Mouse (Mus musculus) hindbrain, embryonic 13.5 days (tissue): ENCODE results near the gene Metap2. TPM values are rescaled to one million over a fixed set of nuclear protein-coding genes. Genes with fewer than 3 reads are reported as not detected.
A peak's percentile ranks its signal among the peaks of the same experiment; 100 is the strongest.

Source experiments
- ATAC-seq: fragments of 200-750 bp; cut with Nextera tagmentation; 2 replicates; pipeline ENCODE4 v1.8.0; 2017; ENCODE audit warnings: moderate TSS enrichment; ENCODE audit not compliant: low FRiP score
- H3K27ac ChIP-seq: fragments of 300-500 bp; sonication (generic); 2 replicates; pipeline ENCODE4 v1.5.1; 2015; ENCODE audit warnings: inconsistent platforms, mild to moderate bottlenecking, moderate library complexity
- H3K27me3 ChIP-seq: fragments of 300-500 bp; sonication (generic); 2 replicates; pipeline ENCODE4 v1.6.1; 2015; ENCODE audit warnings: mild to moderate bottlenecking, inconsistent platforms
- H3K36me3 ChIP-seq: fragments of 300-500 bp; sonication (generic); 2 replicates; pipeline ENCODE4 v1.6.1; 2015; ENCODE audit warnings: mild to moderate bottlenecking, inconsistent platforms
- H3K4me1 ChIP-seq: fragments of 300-500 bp; sonication (generic); replicated peaks from 2 replicates; pipeline ENCODE4 v1.6.1; 2015; ENCODE audit warnings: inconsistent platforms
- H3K4me2 ChIP-seq: fragments of 300-500 bp; sonication (generic); 2 replicates; pipeline ENCODE4 v1.6.1; 2015; ENCODE audit warnings: inconsistent platforms, mild to moderate bottlenecking, moderate library complexity
- H3K4me3 ChIP-seq: fragments of 300-500 bp; sonication (generic); 2 replicates; pipeline ENCODE4 v1.5.1; 2015; ENCODE audit warnings: mild to moderate bottlenecking, inconsistent platforms
- H3K9ac ChIP-seq: fragments of 300-500 bp; sonication (generic); 2 replicates; pipeline ENCODE4 v1.6.1; 2015; ENCODE audit warnings: mild to moderate bottlenecking, inconsistent platforms
- H3K9me3 ChIP-seq: fragments of 300-500 bp; sonication (generic); 2 replicates; pipeline ENCODE4 v1.6.1; 2016; ENCODE audit warnings: inconsistent platforms
- WGBS: fragments of 180-500 bp; shearing (Covaris S2); methylation state at CpG from one replicate; pipeline ENCODE4 v1.1.7; 2015; 5-methylcytosine and 5-hydroxymethylcytosine counted together
- polyA plus RNA-seq: library from polyadenylated mRNA; unstranded; fragments of >200 nt; fragmentation: Nextera tagmentation; extraction: Ambion mirVana; gene quantifications from 2 replicates; pipeline ENCODE4 v1.2.1, GENCODE M21; 2015

The Metap2 gene
- polyA plus RNA-seq, 1 experiment from 2014 or later, result 184 TPM

GRCm38 (mm10) chr10:93909015-93909414, 12.1 kb upstream of the Metap2 start:
- 100% methylated on average over 1 of the region's 1 CpGs for WGBS
- no peak overlapping the region for H3K9ac ChIP-seq
- no peak overlapping the region for H3K4me3 ChIP-seq
- no peaks in the 10 kb centered on the region for H3K4me1 ChIP-seq
- H3K27me3 ChIP-seq, result no peaks in the 10 kb centered on the region
- H3K4me2 ChIP-seq, result no peak overlapping the region
- H3K9me3 ChIP-seq, result no peaks in the 10 kb centered on the region
- H3K36me3 ChIP-seq, result no peaks in the 10 kb centered on the region
- no peak overlapping the region for H3K27ac ChIP-seq
- no peak for ATAC-seq

GRCm38 (mm10) chr10:93908540-93908939, 11.6 kb upstream of the Metap2 start:
- Histone ChIP-seq H3K9me3 (no peaks in the 10 kb centered on the region), H3K27ac (no peak overlapping the region), H3K36me3 (no peaks in the 10 kb centered on the region), H3K4me1 (no peaks in the 10 kb centered on the region), H3K27me3 (no peaks in the 10 kb centered on the region), H3K4me2 (no peak overlapping the region), H3K9ac (no peak overlapping the region), H3K4me3 (no peak overlapping the region)
- 96% methylated on average over 7 of the region's 7 CpGs for WGBS
- no peak for ATAC-seq

- Histone ChIP-seq H3K9me3 (no peaks in the 10 kb centered on the region), H3K9ac (no peak overlapping the region), H3K27ac (no peak overlapping the region), H3K4me2 (no peak overlapping the region), H3K36me3 (no peaks in the 10 kb centered on the region), H3K4me3 (no peak overlapping the region), H3K4me1 (no peaks in the 10 kb centered on the region), H3K27me3 (no peaks in the 10 kb centered on the region)
- no peak for ATAC-seq
- 63% methylated on average over 10 of the region's 10 CpGs for WGBS
Observed at GRCm38 (mm10) chr10:93907376-93907775, 10.5 kb upstream of the Metap2 start.

- Histone ChIP-seq H3K4me1 (no peaks in the 10 kb centered on the region), H3K4me2 (no peak overlapping the region), H3K36me3 (no peaks in the 10 kb centered on the region), H3K9me3 (no peaks in the 10 kb centered on the region), H3K9ac (no peak overlapping the region), H3K4me3 (no peak overlapping the region), H3K27ac (no peak overlapping the region), H3K27me3 (no peaks in the 10 kb centered on the region)
- 91% methylated on average over 11 of the region's 11 CpGs for WGBS
- ATAC-seq, result no peak
Observed at GRCm38 (mm10) chr10:93899907-93900306, 3.0 kb upstream of the Metap2 start.

GRCm38 (mm10) chr10:93899303-93899702, 2.4 kb upstream of the Metap2 start:
- ATAC-seq, result no peak
- Histone ChIP-seq H3K27ac (no peak overlapping the region), H3K9ac (no peak overlapping the region), H3K4me3 (no peak overlapping the region), H3K27me3 (no peaks in the 10 kb centered on the region), H3K4me2 (no peak overlapping the region), H3K9me3 (no peaks in the 10 kb centered on the region), H3K4me1 (no peaks in the 10 kb centered on the region), H3K36me3 (no peaks in the 10 kb centered on the region)
- WGBS, result 61% methylated on average over 2 of the region's 2 CpGs

GRCm38 (mm10) chr10:93892551-93892950, 4.3 kb downstream of the Metap2 start:
- Histone ChIP-seq H3K4me1 (peaks cover 14% of the 10 kb centered on the region), H3K36me3 (no peaks in the 10 kb centered on the region), H3K27me3 (no peaks in the 10 kb centered on the region), H3K4me3 (no peak overlapping the region), H3K9ac (no peak overlapping the region), H3K4me2 (no peak overlapping the region), H3K27ac (no peak overlapping the region), H3K9me3 (no peaks in the 10 kb centered on the region)
- no peak for ATAC-seq
- 92% methylated on average over 4 of the region's 4 CpGs for WGBS

- Histone ChIP-seq H3K4me2 (no peak overlapping the region), H3K4me3 (no peak overlapping the region), H3K4me1 (peaks cover 14% of the 10 kb centered on the region), H3K36me3 (peaks cover 11% of the 10 kb centered on the region), H3K27ac (no peak overlapping the region), H3K27me3 (no peaks in the 10 kb centered on the region), H3K9ac (no peak overlapping the region), H3K9me3 (no peaks in the 10 kb centered on the region)
- ATAC-seq, result no peak
- 100% methylated on average over 1 of the region's 1 CpGs for WGBS
Observed at GRCm38 (mm10) chr10:93891031-93891430, 5.9 kb downstream of the Metap2 start.

GRCm38 (mm10) chr10:93890565-93890964, 6.3 kb downstream of the Metap2 start:
- no peaks in the 10 kb centered on the region for H3K27me3 ChIP-seq
- H3K9me3 ChIP-seq, result no peaks in the 10 kb centered on the region
- 70% methylated on average over 4 of the region's 4 CpGs for WGBS
- H3K4me2 ChIP-seq, result peak overlapping the region; percentile 84
- 0 out of 2 replicates have a peak overlapping the region, but pooled peaks have one; percentile 93 for H3K27ac ChIP-seq
- peak overlapping the region; percentile 97 for H3K9ac ChIP-seq
- H3K4me1 ChIP-seq, result peaks cover 14% of the 10 kb centered on the region
- peak overlapping the region; percentile 97 for H3K4me3 ChIP-seq
- ATAC-seq, result no peak
- H3K36me3 ChIP-seq, result peaks cover 15% of the 10 kb centered on the region

- ATAC-seq, result no peak; the same call in 1 of the 2 replicates
Observed at GRCm38 (mm10) chr10:93889976-93890375, 6.9 kb downstream of the Metap2 start.

GRCm38 (mm10) chr10:93889579-93889950, 7.3 kb downstream of the Metap2 start:
- H3K9me3 ChIP-seq, result no peaks in the 10 kb centered on the region
- no peaks in the 10 kb centered on the region for H3K27me3 ChIP-seq
- peaks cover 24% of the 10 kb centered on the region for H3K36me3 ChIP-seq
- peaks cover 14% of the 10 kb centered on the region for H3K4me1 ChIP-seq
- H3K4me3 ChIP-seq, result peak overlapping the region; percentile 97
- H3K4me2 ChIP-seq, result peak overlapping the region; percentile 84
- peak; percentile 99 for ATAC-seq
- H3K9ac ChIP-seq, result peak overlapping the region; percentile 97
- WGBS, result under 1% methylated on average over 23 of the region's 30 CpGs
- H3K27ac ChIP-seq, result peak overlapping the region; percentile 93

More at GRCm38 (mm10) chr10:93889976-93890375, 6.9 kb downstream of the Metap2 start:
- Histone ChIP-seq H3K4me1 (peaks cover 14% of the 10 kb centered on the region), H3K27ac (peak overlapping the region; percentile 93), H3K4me3 (peak overlapping the region; percentile 97), H3K27me3 (no peaks in the 10 kb centered on the region), H3K4me2 (peak overlapping the region; percentile 84), H3K9me3 (no peaks in the 10 kb centered on the region), H3K9ac (peak overlapping the region; percentile 97), H3K36me3 (peaks cover 20% of the 10 kb centered on the region)
- under 1% methylated on average over 22 of the region's 22 CpGs for WGBS

- H3K4me2 ChIP-seq, result peak overlapping the region; percentile 84
- H3K27me3 ChIP-seq, result no peaks in the 10 kb centered on the region
- H3K9me3 ChIP-seq, result no peaks in the 10 kb centered on the region
- WGBS, result under 1% methylated on average over 38 of the region's 38 CpGs
- peak overlapping the region; percentile 93 for H3K27ac ChIP-seq
- peaks cover 28% of the 10 kb centered on the region for H3K36me3 ChIP-seq
- H3K9ac ChIP-seq, result peak overlapping the region; percentile 97
- peak overlapping the region; percentile 97 for H3K4me3 ChIP-seq
- H3K4me1 ChIP-seq, result peaks cover 14% of the 10 kb centered on the region
- peak; percentile 81 for ATAC-seq
Observed at GRCm38 (mm10) chr10:93888935-93889578, 7.8 kb downstream of the Metap2 start.

GRCm38 (mm10) chr10:93888590-93888934, 8.3 kb downstream of the Metap2 start:
- Histone ChIP-seq H3K36me3 (peaks cover 32% of the 10 kb centered on the region), H3K9ac (peak overlapping the region; percentile 97), H3K4me1 (peaks cover 14% of the 10 kb centered on the region), H3K4me3 (peak overlapping the region; percentile 97), H3K4me2 (peak overlapping the region; percentile 84), H3K27me3 (no peaks in the 10 kb centered on the region), H3K9me3 (no peaks in the 10 kb centered on the region), H3K27ac (peak overlapping the region; percentile 93)
- ATAC-seq, result no peak
- WGBS, result 19% methylated on average over 10 of the region's 10 CpGs

- ATAC-seq, result no peak
- H3K36me3 ChIP-seq, result peaks cover 40% of the 10 kb centered on the region
- no peaks in the 10 kb centered on the region for H3K9me3 ChIP-seq
- WGBS, result 95% methylated on average over 14 of the region's 14 CpGs
- no peak overlapping the region for H3K9ac ChIP-seq
- no peak overlapping the region for H3K4me2 ChIP-seq
- no peak overlapping the region for H3K4me3 ChIP-seq
- H3K4me1 ChIP-seq, result peaks cover 17% of the 10 kb centered on the region
- H3K27ac ChIP-seq, result no peak overlapping the region
- H3K27me3 ChIP-seq, result no peaks in the 10 kb centered on the region
Observed at GRCm38 (mm10) chr10:93885839-93886477, 10.9 kb downstream of the Metap2 start.
